Mouse (Mus musculus) stomach, embryonic 16.5 days (tissue): Measurements from ENCODE around the gene Lhfpl4. TPM values are rescaled to one million over a fixed set of nuclear protein-coding genes. Genes with fewer than 3 reads are reported as not detected.

Experiments used
- polyA plus RNA-seq: library from polyadenylated mRNA; unstranded; fragments of >200 nt; fragmentation: Nextera tagmentation; extraction: Ambion mirVana; gene quantifications from 2 replicates; pipeline ENCODE4 v1.2.1, GENCODE M21; 2015

The Lhfpl4 gene
- polyA plus RNA-seq, 1 experiment from 2014 or later, result 1.6 TPM

Other genes starting within 250 kb of the Lhfpl4 start
- gene Srgap3, start 248.1 kb downstream of the Lhfpl4 start, polyA plus RNA-seq, result 6.0 and 6.9 TPM in 2 replicates
- 49.7 and 51.0 TPM in 2 replicates for gene Thumpd3, start 149.2 kb downstream of the Lhfpl4 start, polyA plus RNA-seq
- gene Setd5, start 118.0 kb downstream of the Lhfpl4 start, polyA plus RNA-seq, result 65.6 and 66.3 TPM in 2 replicates
- gene Mtmr14, start 42.5 kb upstream of the Lhfpl4 start, polyA plus RNA-seq, result 25.9 and 26.2 TPM in 2 replicates
- 0.06 TPM in 1 of 2 replicates, not detected in the other for gene Cpne9, start 86.9 kb upstream of the Lhfpl4 start, polyA plus RNA-seq
- 12.9 and 13.6 TPM in 2 replicates for gene Brpf1, start 111.8 kb upstream of the Lhfpl4 start, polyA plus RNA-seq
- 12.0 and 12.6 TPM in 2 replicates for gene Ogg1, start 131.6 kb upstream of the Lhfpl4 start, polyA plus RNA-seq
- gene Camk1, start 148.6 kb upstream of the Lhfpl4 start, polyA plus RNA-seq, result 82.5 and 87.8 TPM in 2 replicates
- gene Tada3, start 182.5 kb upstream of the Lhfpl4 start, polyA plus RNA-seq, result 39.6 and 44.9 TPM in 2 replicates
- 377 and 396 TPM in 2 replicates for gene Arpc4, start 182.7 kb upstream of the Lhfpl4 start, polyA plus RNA-seq
- 4.0 and 4.6 TPM in 2 replicates for gene Ttll3, start 193.9 kb upstream of the Lhfpl4 start, polyA plus RNA-seq
- 14.7 and 16.1 TPM in 2 replicates for gene Rpusd3, start 224.0 kb upstream of the Lhfpl4 start, polyA plus RNA-seq
- 3.6 and 4.2 TPM in 2 replicates for gene Cidec, start 240.4 kb upstream of the Lhfpl4 start, polyA plus RNA-seq
- 86.0 and 88.5 TPM in 2 replicates for gene Jagn1, start 247.2 kb upstream of the Lhfpl4 start, polyA plus RNA-seq